20 mouse cellular contexts compared by ENCODE assay signal in the genomic region with DNA sequence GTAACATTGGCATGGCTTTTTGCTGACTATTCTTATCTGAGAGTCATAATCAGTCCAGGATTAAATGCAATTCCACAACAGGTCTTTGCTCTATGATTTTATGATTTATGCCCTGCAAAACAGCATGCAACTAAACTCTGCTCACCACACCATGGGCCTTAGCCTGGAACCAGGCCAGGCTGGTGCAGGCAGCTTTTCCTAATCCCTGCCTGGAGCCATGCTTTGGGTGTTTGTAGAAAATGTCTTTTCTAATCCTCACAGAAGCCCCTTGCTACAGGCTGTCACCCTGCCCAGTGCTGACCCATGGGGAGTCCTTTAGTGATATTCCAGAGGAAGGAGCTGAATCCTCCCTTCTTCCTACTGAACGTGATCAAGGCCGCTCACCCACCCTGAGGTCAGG.
DNase-seq lines count a peak whose midpoint lies in the region; ATAC-seq and TF ChIP-seq lines count a peak whose summit lies in the region.
"Had no signal": no experiment of that assay in that cellular context is flagged by ENCODE, and none has a peak within 500 bp of the region (broad histone marks: within the 10 kb centered on the region; RNA-seq: fewer than 3 reads in every experiment).

No protein-coding gene starts in this region.

- H3K36me3 ChIP-seq in midbrain, embryonic 13.5 days = no peaks in the 10 kb centered on the region
- no peaks in the 10 kb centered on the region for H3K36me3 ChIP-seq in midbrain, embryonic 11.5 days (ENCODE audit: control insufficient read depth, insufficient read depth, low read length)
- H3K36me3 ChIP-seq: embryonic facial prominence, embryonic 15.5 days; forebrain, embryonic 10.5 days had no signal

- H3K9me3 ChIP-seq in midbrain, embryonic 13.5 days = no peaks in the 10 kb centered on the region
- no peaks in the 10 kb centered on the region for H3K9me3 ChIP-seq in midbrain, embryonic 11.5 days (ENCODE audit: control insufficient read depth, low read length)
- H3K9me3 ChIP-seq: embryonic facial prominence, embryonic 15.5 days; forebrain, embryonic 10.5 days; heart, embryonic 10.5 days had no signal

- WGBS in midbrain, embryonic 13.5 days = 62% methylated on average over 2 of the region's 2 CpGs
- 62% methylated on average over 2 of the region's 2 CpGs for WGBS in midbrain, embryonic 11.5 days

- H3K9ac ChIP-seq in midbrain, embryonic 13.5 days (replicated peaks) = no peak overlapping the region
- no peak overlapping the region for H3K9ac ChIP-seq in midbrain, embryonic 11.5 days (ENCODE audit: low read length)
- H3K9ac ChIP-seq: embryonic facial prominence, embryonic 15.5 days; hindbrain, embryonic 14.5 days had no signal

- no peak overlapping the region for H3K4me3 ChIP-seq in midbrain, embryonic 13.5 days (replicated peaks)
- no peak overlapping the region for H3K4me3 ChIP-seq in midbrain, embryonic 11.5 days (ENCODE audit: low read depth, low read length)
- H3K4me3 ChIP-seq: embryonic facial prominence, embryonic 15.5 days; erythroblast, embryonic 14.5 days; forebrain, embryonic 10.5 days; heart, embryonic 10.5 days had no signal

- no peak overlapping the region for H3K4me2 ChIP-seq in midbrain, embryonic 13.5 days (replicated peaks)
- H3K4me2 ChIP-seq in midbrain, embryonic 11.5 days = no peak overlapping the region
- H3K4me2 ChIP-seq: embryonic facial prominence, embryonic 15.5 days; hindbrain, embryonic 14.5 days had no signal

- ATAC-seq in midbrain, embryonic 13.5 days = peak; percentile 30; the same call in 1 of the 2 replicates
- ATAC-seq in midbrain, embryonic 11.5 days (ENCODE audit: low FRiP score) = no peak
- ATAC-seq: forebrain, embryonic 14.5 days; intestine, embryonic 16.5 days had no signal

- peak; percentile 28 to 50 for DNase-seq in cerebellum, postnatal 10 days
- DNase-seq in cerebellum, adult 11-12 months = no peak
- DNase-seq in heart, adult 11 months = peak; percentile 37
- DNase-seq in heart, postnatal 14 days = no peak
- DNase-seq in midbrain, embryonic 11.5 days (ENCODE audit: low spot score, missing footprints) = no peak
- DNase-seq in brain, embryonic 14.5 days (ENCODE audit: low read depth) = peak; percentile 39
- no peak for DNase-seq in frontal cortex, postnatal 36 days (ENCODE audit: low spot score in 2 of 2)
- DNase-seq: adrenal gland, postnatal 25 days; cerebellum, adult 8-10 months; gastrocnemius, postnatal 36 days; heart, adult 18-20 months; heart, postnatal 10 days had no signal

- intact Hi-C loops in heart, postnatal 14 days (cut with DNase I) = no loop called here

- TF ChIP-seq POLR2A in brain, embryonic 14.5 days (IDR thresholded peaks at IDR 0.05; ENCODE audit: borderline replicate concordance, extremely low read depth, insufficient read depth, insufficient read length, poor library complexity, severe bottlenecking) = no peak

- H3K27me3 ChIP-seq in midbrain, embryonic 13.5 days = no peaks in the 10 kb centered on the region
- no peaks in the 10 kb centered on the region for H3K27me3 ChIP-seq in midbrain, embryonic 11.5 days (ENCODE audit: control insufficient read depth, insufficient read depth, low read length)
- H3K27me3 ChIP-seq: embryonic facial prominence, embryonic 15.5 days had no signal

- TF ChIP-seq CTCF in brain, embryonic 14.5 days (IDR thresholded peaks at IDR 0.05; ENCODE audit: borderline replicate concordance, extremely low read depth, insufficient read depth, insufficient read length) = no peak

- H3K4me1 ChIP-seq in midbrain, embryonic 13.5 days (replicated peaks) = peaks cover 18% of the 10 kb centered on the region
- H3K4me1 ChIP-seq in midbrain, embryonic 11.5 days (ENCODE audit: control insufficient read depth, insufficient read depth, low read length) = peaks cover 8% of the 10 kb centered on the region

- no peak overlapping the region for H3K27ac ChIP-seq in midbrain, embryonic 13.5 days
- H3K27ac ChIP-seq in midbrain, embryonic 11.5 days (ENCODE audit: low read depth, low read length) = no peak overlapping the region
- H3K27ac ChIP-seq: embryonic facial prominence, embryonic 15.5 days; forebrain, embryonic 10.5 days; heart, embryonic 10.5 days; hindbrain, embryonic 14.5 days had no signal

Comparison
In these comparisons a context has a peak if more than half of its experiments do, and no peak if none do; other contexts are left out.
1. DNase-seq: peak in cerebellum, postnatal 10 days (2 of 2), heart, adult 11 months (single experiment) and brain, embryonic 14.5 days (single experiment); none in cerebellum, adult 11-12 months (single experiment), heart, postnatal 14 days (0 of 2), midbrain, embryonic 11.5 days (single experiment) and frontal cortex, postnatal 36 days (0 of 2).